Mouse (Mus musculus): ENCODE measurements around the gene Olfr1424.
"Not testable (repeated sequence)": the region's sequence is repeated elsewhere in the genome, so short reads cannot be mapped to it uniquely, and the experiment has no call there.

- not testable (repeated sequence) for TF ChIP-seq CTCF (IDR thresholded peaks at IDR 0.05; ENCODE audit: borderline replicate concordance, extremely low read depth, insufficient read depth, insufficient read length); POLR2A (IDR thresholded peaks at IDR 0.05; ENCODE audit: borderline replicate concordance, extremely low read depth, insufficient read depth, insufficient read length, poor library complexity, severe bottlenecking)
These were observed 15.1 kb upstream of the Olfr1424 start, which contains the start of gene Olfr1425 for GRCm38 (mm10) chr19:12077631-12078030.

All from brain, embryonic 14.5 days (tissue).